Mouse (Mus musculus) small intestine, adult 2 months (tissue): ENCODE results near the gene Mrpl32. TPM values are rescaled to one million over a fixed set of nuclear protein-coding genes. Genes with fewer than 3 reads are reported as not detected.

Source experiments
- H3K27ac ChIP-seq: fragments of 200-500 bp; 2 replicates; pipeline ENCODE4 v1.5.1; 2012; ENCODE audit warnings: low read depth, low read length, control low read depth, inconsistent platforms; ENCODE audit not compliant: insufficient read depth
- H3K27me3 ChIP-seq: fragments of 200-500 bp; 2 replicates; pipeline ENCODE4 v1.6.1; 2012; ENCODE audit warnings: mild to moderate bottlenecking, moderate library complexity, low read length, inconsistent platforms; ENCODE audit not compliant: control insufficient read depth, insufficient read depth
- H3K36me3 ChIP-seq: fragments of 200-500 bp; 2 replicates; pipeline ENCODE4 v1.6.1; 2012; ENCODE audit warnings: mild to moderate bottlenecking, low read length, control low read depth, inconsistent platforms; ENCODE audit not compliant: control insufficient read depth, insufficient read depth
- H3K4me1 ChIP-seq: fragments of 200-500 bp; 2 replicates; pipeline ENCODE4 v1.6.1; 2012; ENCODE audit warnings: low read length, inconsistent platforms, mixed read lengths; ENCODE audit not compliant: control insufficient read depth, insufficient read depth, insufficient read length
- H3K4me3 ChIP-seq: fragments of 200-500 bp; 2 replicates; pipeline ENCODE4 v1.5.1; 2012; ENCODE audit warnings: low read depth, mild to moderate bottlenecking, control low read depth, inconsistent platforms, low read length, moderate library complexity
- CTCF ChIP-seq: fragments of 200-500 bp; IDR thresholded peaks from 2 replicates; pipeline ENCODE4 v1.5.1; 2012; ENCODE audit warnings: low read depth, mild to moderate bottlenecking, control low read depth, inconsistent platforms, low read length, moderate library complexity, mixed read lengths; ENCODE audit not compliant: insufficient replicate concordance, insufficient read length; ENCODE audit errors: extremely low read depth
- POLR2A ChIP-seq: fragments of 200-500 bp; IDR thresholded peaks from 2 replicates; pipeline ENCODE4 v1.6.1; 2012; ENCODE audit warnings: low read depth, mild to moderate bottlenecking, control low read depth, inconsistent platforms, low read length, moderate library complexity
- WGBS: fragments of 180-500 bp; shearing (Covaris S2); methylation state at CpG from one replicate; pipeline ENCODE4 v1.1.7; 2018; 5-methylcytosine and 5-hydroxymethylcytosine counted together
- polyA plus RNA-seq: library from polyadenylated mRNA; depleted of rRNA; stranded (reverse); fragments of >200 nt; gene quantifications from 2 replicates; pipeline ENCODE4 v1.2.3, GENCODE M21; 2012; rRNA removed

The Mrpl32 gene
- polyA plus RNA-seq, result 1.8 and 2.4 TPM in 2 replicates

- Histone ChIP-seq H3K36me3 (peaks cover 21% of the 10 kb centered on the region), H3K4me1 (peaks cover 3% of the 10 kb centered on the region; the same call in 1 of the 2 replicates), H3K4me3 (peak within 1 kb of the TSS; percentile 99), H3K27me3 (no peaks in the 10 kb centered on the region), H3K27ac (peak within 1 kb of the TSS; percentile 85)
- TF ChIP-seq POLR2A, result peak; percentile 77
- no peak for TF ChIP-seq CTCF
- under 1% methylated on average over 42 of the region's 42 CpGs for WGBS
Observed at GRCm38 (mm10) chr13:14612926-14613529, at the start of gene Mrpl32, which contains the start of gene Psma2. TSS of gene Mrpl32 (minus strand) at chr13:14613165. TSS of gene Psma2 (plus strand) at chr13:14613240.

- no peak overlapping the region for H3K27ac ChIP-seq
- no peaks in the 10 kb centered on the region for H3K36me3 ChIP-seq
- TF ChIP-seq POLR2A (no peak), CTCF (no peak)
- H3K4me1 ChIP-seq, result no peaks in the 10 kb centered on the region
- 15% methylated on average over 1 of the region's 1 CpGs for WGBS
- H3K4me3 ChIP-seq, result no peak overlapping the region
- H3K27me3 ChIP-seq, result no peaks in the 10 kb centered on the region
Observed at GRCm38 (mm10) chr13:14649301-14649700, 36.3 kb upstream of the Mrpl32 start.

DNA sequence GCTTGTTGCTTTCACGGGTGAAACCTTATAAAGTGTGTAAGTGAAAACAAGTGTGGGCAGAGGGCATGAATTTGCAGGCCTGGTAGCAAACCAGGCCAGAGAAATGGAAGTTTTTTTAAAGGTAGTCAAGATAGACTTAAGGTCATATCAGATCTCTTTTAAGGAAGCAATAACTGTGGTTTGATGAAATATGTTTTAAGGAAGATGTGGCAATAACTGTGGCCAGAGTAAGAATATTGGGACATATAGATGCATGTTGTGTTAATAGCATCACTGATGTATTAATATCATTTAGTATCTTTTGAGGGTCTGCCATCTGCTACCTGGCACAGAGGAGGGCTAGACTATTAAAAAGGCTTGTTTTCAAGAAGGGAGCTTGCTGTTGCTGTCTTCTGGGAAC, 27.0 kb upstream of the Mrpl32 start:
- TF ChIP-seq POLR2A (no peak), CTCF (no peak)
- no peaks in the 10 kb centered on the region for H3K27me3 ChIP-seq
- H3K36me3 ChIP-seq, result peaks cover 19% of the 10 kb centered on the region
- H3K27ac ChIP-seq, result no peak overlapping the region
- no peak overlapping the region for H3K4me3 ChIP-seq
- no peaks in the 10 kb centered on the region for H3K4me1 ChIP-seq
- 9% methylated on average over 1 of the region's 1 CpGs for WGBS

DNA sequence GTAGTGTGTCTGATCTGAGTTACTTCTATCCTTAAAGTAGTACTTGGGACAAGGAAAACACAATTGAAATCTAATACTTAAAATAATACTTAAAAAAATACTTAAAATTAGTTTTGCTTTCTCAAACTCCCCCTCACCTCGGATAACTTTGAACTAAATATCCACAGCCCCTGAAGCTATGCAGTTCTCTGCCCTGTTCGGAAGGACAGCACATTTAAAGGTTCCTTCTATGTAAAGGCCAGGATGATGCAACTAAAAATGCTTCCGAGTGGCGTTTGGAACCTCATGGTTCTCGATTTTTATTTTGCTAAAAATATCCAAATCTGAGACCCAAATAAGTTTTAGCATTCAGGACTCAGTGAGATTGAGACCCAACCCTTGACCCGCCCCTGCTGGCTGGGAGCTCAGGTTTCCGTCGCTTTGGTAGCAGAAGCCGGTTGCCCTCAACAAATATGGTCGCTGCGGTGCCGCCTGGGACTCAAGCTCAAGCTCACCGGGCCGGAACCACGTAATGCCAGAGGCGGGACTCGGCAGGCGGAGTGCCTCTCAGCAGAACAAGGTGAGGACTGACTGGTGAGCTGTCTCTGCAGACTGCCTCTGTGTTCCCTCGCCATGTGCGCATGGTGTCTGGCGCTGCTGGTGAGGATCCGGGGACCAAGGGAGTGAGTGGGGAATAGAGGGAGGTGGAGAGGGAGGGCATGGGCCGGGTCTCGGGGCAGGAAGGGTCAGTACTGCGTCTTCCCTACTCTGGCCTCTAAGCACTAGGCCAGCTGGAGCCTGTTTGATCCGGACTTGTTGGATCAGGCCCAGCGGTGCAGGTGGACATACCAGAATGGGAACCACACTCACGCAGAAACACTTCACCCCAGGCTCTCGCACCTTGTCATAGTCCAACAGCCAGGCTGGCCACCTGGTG, 17.0 kb upstream of the Mrpl32 start, which contains the start of gene AW209491:
Gene AW209491 (plus strand): TSS at position 429 of the 916 bp plus-strand sequence.
- no peaks in the 10 kb centered on the region for H3K4me1 ChIP-seq
- peaks cover 18% of the 10 kb centered on the region for H3K36me3 ChIP-seq
- H3K27me3 ChIP-seq, result no peaks in the 10 kb centered on the region
- H3K27ac ChIP-seq, result no peak within 1 kb of the TSS
- peak within 1 kb of the TSS; percentile 83 for H3K4me3 ChIP-seq
- TF ChIP-seq POLR2A (peak; percentile 56; the same call in 1 of the 2 replicates), CTCF (0 out of 2 replicates have a peak, but pooled peaks have one; percentile 16)
- WGBS, result 1% methylated on average over 29 of the region's 29 CpGs

- TF ChIP-seq POLR2A (no peak), CTCF (no peak)
- H3K4me1 ChIP-seq, result peaks cover 3% of the 10 kb centered on the region; the same call in 1 of the 2 replicates
- H3K27me3 ChIP-seq, result no peaks in the 10 kb centered on the region
- 8% methylated on average over 2 of the region's 2 CpGs for WGBS
- H3K4me3 ChIP-seq, result no peak overlapping the region
- no peak overlapping the region for H3K27ac ChIP-seq
- H3K36me3 ChIP-seq, result peaks cover 43% of the 10 kb centered on the region
Observed at GRCm38 (mm10) chr13:14618724-14619123, 5.8 kb upstream of the Mrpl32 start.

DNA sequence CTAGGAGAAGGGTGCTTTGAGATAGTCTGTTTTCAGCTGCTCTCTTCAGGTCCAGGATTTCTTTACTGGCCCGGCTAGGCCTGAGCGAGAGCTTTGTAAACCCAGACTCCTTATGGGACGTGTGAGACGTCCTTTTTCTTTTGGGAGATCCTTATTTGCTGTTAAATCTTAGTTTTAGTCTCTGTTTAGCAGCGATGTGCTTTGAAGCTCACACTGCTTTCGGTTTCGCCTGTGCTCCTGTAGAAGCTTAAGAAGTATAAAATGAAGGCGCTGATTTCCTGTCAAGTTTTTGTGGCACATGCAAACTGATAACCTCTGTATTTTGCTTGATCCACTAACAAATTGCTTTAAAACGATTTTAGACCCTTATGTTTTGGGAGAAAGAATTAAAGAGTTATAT, 588 bp upstream of the Mrpl32 start:
- no peak for TF ChIP-seq POLR2A
- no peak for TF ChIP-seq CTCF
- H3K36me3 ChIP-seq, result peaks cover 24% of the 10 kb centered on the region
- peak overlapping the region; percentile 99 for H3K4me3 ChIP-seq
- H3K27me3 ChIP-seq, result no peaks in the 10 kb centered on the region
- peak overlapping the region; percentile 85 for H3K27ac ChIP-seq
- WGBS, result under 1% methylated on average over 9 of the region's 9 CpGs
- peaks cover 3% of the 10 kb centered on the region; the same call in 1 of the 2 replicates for H3K4me1 ChIP-seq

GRCm38 (mm10) chr13:14612463-14612862, 502 bp downstream of the Mrpl32 start:
- H3K4me3 ChIP-seq, result peak overlapping the region; percentile 99
- 2% methylated on average over 10 of the region's 10 CpGs for WGBS
- TF ChIP-seq CTCF (no peak), POLR2A (no peak)

More at GRCm38 (mm10) chr13:14612463-14612862, 502 bp downstream of the Mrpl32 start:
- Histone ChIP-seq H3K27ac (peak overlapping the region; percentile 69), H3K27me3 (no peaks in the 10 kb centered on the region), H3K36me3 (peaks cover 19% of the 10 kb centered on the region), H3K4me1 (peaks cover 3% of the 10 kb centered on the region; the same call in 1 of the 2 replicates)
